Mouse (Mus musculus) left cerebral cortex, postnatal 4 days (tissue): ENCODE results near the gene Taf11. TPM values are rescaled to one million over a fixed set of nuclear protein-coding genes. Genes with fewer than 3 reads are reported as not detected.

Experiments
- DNase-seq: peaks from one replicate; pipeline ENCODE4 v3.0.0-alpha.2; 2022
- intact Hi-C: fragments of 180-260 bp; cut with DNase I; formaldehyde crosslinking; loops from one replicate; pipeline ENCODE4 v1.15.1; 2025
- total RNA-seq, 2 experiments: library from RNA; stranded (reverse); gene quantifications; 2 replicates each; pipeline ENCODE4 v1.2.3; 2021

Gene Taf11
- total RNA-seq, 2 experiments from 2014 or later = 32.4 to 32.7 TPM

- intact Hi-C loops = no loop called here
- DNase-seq = peak; percentile 35
These were observed 52.6 kb downstream of the Taf11 start for GRCm38 (mm10) chr17:27856798-27857648.

GRCm38 (mm10) chr17:27856265-27856797 is 53.3 kb downstream of the Taf11 start, which contains the start of gene Uhrf1bp1:
TSS of gene Uhrf1bp1 (plus strand) at chr17:27856441.
- peak; percentile 88 for DNase-seq
- intact Hi-C loops = no loop called here

Other genes starting within 250 kb of the Taf11 start
- gene Spdef, start 180.9 kb downstream of the Taf11 start, total RNA-seq = 1 to 10 TPM; 2.8 to 5.8 TPM
- 10 to 100 TPM; 90.2 to 90.3 TPM for gene D17Wsu92e, start 89.2 kb downstream of the Taf11 start, total RNA-seq
- gene Snrpc, start 71.7 kb downstream of the Taf11 start, total RNA-seq = 100 to 1,000 TPM in 1 of 2 experiments, 10 to 100 TPM in 1; 97.7 to 108 TPM
- gene Uhrf1bp1, start 53.4 kb downstream of the Taf11 start, total RNA-seq = 10 to 100 TPM; 25.6 to 29.4 TPM
- 10 to 100 TPM; 45.5 to 46.5 TPM for gene Anks1, start 538 bp downstream of the Taf11 start, total RNA-seq
- gene Tcp11, start 170.8 kb upstream of the Taf11 start, total RNA-seq = 1 to 10 TPM; 2.2 to 3.6 TPM
- gene Scube3, start 232.3 kb upstream of the Taf11 start, total RNA-seq = 10 to 100 TPM; 15.0 to 15.9 TPM